15 mouse cellular contexts compared by ENCODE assay signal in genomic region chr6:93856783-93857182, GRCm38 (mm10).
DNase-seq lines count a peak whose midpoint lies in the region; ATAC-seq and TF ChIP-seq lines count a peak whose summit lies in the region.
"Had no signal": no experiment of that assay in that cellular context is flagged by ENCODE, and none has a peak within 500 bp of the region (broad histone marks: within the 10 kb centered on the region; RNA-seq: fewer than 3 reads in every experiment).

No protein-coding gene starts in this region.

- TF ChIP-seq EP300 in stomach, postnatal 0 days (optimal IDR thresholded peaks at IDR 0.05), result no peak

- H3K4me2 ChIP-seq in heart, embryonic 13.5 days, result no peak overlapping the region
- H3K4me2 ChIP-seq in embryonic facial prominence, embryonic 14.5 days (ENCODE audit: low read depth, low read length), result no peak overlapping the region
- no peak overlapping the region for H3K4me2 ChIP-seq in hindbrain, embryonic 11.5 days (replicated peaks; ENCODE audit: low read depth, low read length)
- H3K4me2 ChIP-seq in midbrain, embryonic 16.5 days (ENCODE audit: low read length), result no peak overlapping the region
- H3K4me2 ChIP-seq in stomach, postnatal 0 days (replicated peaks; ENCODE audit: low read depth), result no peak overlapping the region
- H3K4me2 ChIP-seq in intestine, embryonic 16.5 days (ENCODE audit: low read depth, low read length), result no peak overlapping the region

- WGBS in heart, embryonic 13.5 days, result 11% methylated on average over 1 of the region's 1 CpGs
- 27% methylated on average over 1 of the region's 1 CpGs for WGBS in embryonic facial prominence, embryonic 14.5 days
- WGBS in hindbrain, embryonic 11.5 days, result 22% methylated on average over 1 of the region's 1 CpGs
- WGBS in midbrain, embryonic 16.5 days, result 7% methylated on average over 1 of the region's 1 CpGs
- 28% methylated on average over 1 of the region's 1 CpGs for WGBS in stomach, postnatal 0 days
- WGBS in intestine, embryonic 16.5 days, result 28% methylated on average over 1 of the region's 1 CpGs

- no peak overlapping the region for H3K4me3 ChIP-seq in heart, embryonic 13.5 days
- no peak overlapping the region for H3K4me3 ChIP-seq in embryonic facial prominence, embryonic 14.5 days (ENCODE audit: low read depth, low read length)
- no peak overlapping the region for H3K4me3 ChIP-seq in hindbrain, embryonic 11.5 days (ENCODE audit: low read depth, low read length)
- H3K4me3 ChIP-seq in midbrain, embryonic 16.5 days (ENCODE audit: low read depth, low read length), result no peak overlapping the region
- H3K4me3 ChIP-seq in stomach, postnatal 0 days (ENCODE audit: low read depth, low read length), result no peak overlapping the region
- H3K4me3 ChIP-seq in intestine, embryonic 16.5 days (ENCODE audit: low read length), result no peak overlapping the region

- peaks cover 31% of the 10 kb centered on the region for H3K4me1 ChIP-seq in heart, embryonic 13.5 days
- peaks cover 8% of the 10 kb centered on the region; the same call in 1 of the 2 replicates for H3K4me1 ChIP-seq in embryonic facial prominence, embryonic 14.5 days (ENCODE audit: control insufficient read depth, insufficient read depth, low read length)
- H3K4me1 ChIP-seq in hindbrain, embryonic 11.5 days (replicated peaks; ENCODE audit: control insufficient read depth, insufficient read depth, low read length), result peaks cover 11% of the 10 kb centered on the region; the same call in 1 of the 2 replicates
- peaks cover 21% of the 10 kb centered on the region for H3K4me1 ChIP-seq in midbrain, embryonic 16.5 days (ENCODE audit: control insufficient read depth, insufficient read depth, low read length)
- H3K4me1 ChIP-seq in stomach, postnatal 0 days (replicated peaks; ENCODE audit: control insufficient read depth, insufficient read depth), result no peaks in the 10 kb centered on the region
- H3K4me1 ChIP-seq in intestine, embryonic 16.5 days (ENCODE audit: control insufficient read depth, insufficient read depth, low read length), result no peaks in the 10 kb centered on the region; the same call in 1 of the 2 replicates

- H3K27me3 ChIP-seq in heart, embryonic 13.5 days (replicated peaks), result no peaks in the 10 kb centered on the region
- no peaks in the 10 kb centered on the region for H3K27me3 ChIP-seq in embryonic facial prominence, embryonic 14.5 days (replicated peaks; ENCODE audit: control insufficient read depth, insufficient read depth, low read length)
- no peaks in the 10 kb centered on the region for H3K27me3 ChIP-seq in hindbrain, embryonic 11.5 days (ENCODE audit: control insufficient read depth, insufficient read depth, low read length)
- no peaks in the 10 kb centered on the region for H3K27me3 ChIP-seq in midbrain, embryonic 16.5 days (ENCODE audit: control insufficient read depth, insufficient read depth, low read depth, low read length)
- no peaks in the 10 kb centered on the region for H3K27me3 ChIP-seq in stomach, postnatal 0 days (ENCODE audit: control insufficient read depth, insufficient read depth, low read length)
- H3K27me3 ChIP-seq in intestine, embryonic 16.5 days (replicated peaks; ENCODE audit: control insufficient read depth, insufficient read depth, low read length), result no peaks in the 10 kb centered on the region

- no peaks in the 10 kb centered on the region for H3K36me3 ChIP-seq in heart, embryonic 13.5 days
- H3K36me3 ChIP-seq in embryonic facial prominence, embryonic 14.5 days (ENCODE audit: control insufficient read depth, insufficient read depth, low read length), result no peaks in the 10 kb centered on the region
- no peaks in the 10 kb centered on the region for H3K36me3 ChIP-seq in hindbrain, embryonic 11.5 days (ENCODE audit: control insufficient read depth, insufficient read depth, low read length)
- H3K36me3 ChIP-seq in midbrain, embryonic 16.5 days (ENCODE audit: control insufficient read depth, insufficient read depth, low read length), result no peaks in the 10 kb centered on the region
- no peaks in the 10 kb centered on the region for H3K36me3 ChIP-seq in stomach, postnatal 0 days (ENCODE audit: control insufficient read depth, insufficient read depth, low read length)
- no peaks in the 10 kb centered on the region for H3K36me3 ChIP-seq in intestine, embryonic 16.5 days (ENCODE audit: control insufficient read depth, insufficient read depth, low read length)
- H3K36me3 ChIP-seq: G1E had no signal

- 0 out of 2 replicates have a peak overlapping the region, but pooled peaks have one; percentile 8 for H3K9ac ChIP-seq in heart, embryonic 13.5 days
- H3K9ac ChIP-seq in embryonic facial prominence, embryonic 14.5 days (ENCODE audit: low read depth, low read length), result no peak overlapping the region
- H3K9ac ChIP-seq in hindbrain, embryonic 11.5 days (ENCODE audit: low read depth, low read length), result no peak overlapping the region
- no peak overlapping the region for H3K9ac ChIP-seq in midbrain, embryonic 16.5 days (ENCODE audit: low read depth, low read length)
- no peak overlapping the region for H3K9ac ChIP-seq in stomach, postnatal 0 days (ENCODE audit: low read length)
- H3K9ac ChIP-seq in intestine, embryonic 16.5 days (ENCODE audit: low read depth, low read length), result no peak overlapping the region
- H3K9ac ChIP-seq: liver, embryonic 14.5 days had no signal

- H3K27ac ChIP-seq in heart, embryonic 13.5 days (replicated peaks), result peak overlapping the region; percentile 62
- H3K27ac ChIP-seq in embryonic facial prominence, embryonic 14.5 days (replicated peaks; ENCODE audit: low read depth, low read length), result no peak overlapping the region
- peak overlapping the region; percentile 2; the same call in 1 of the 2 replicates for H3K27ac ChIP-seq in hindbrain, embryonic 11.5 days (ENCODE audit: low read depth, low read length)
- H3K27ac ChIP-seq in midbrain, embryonic 16.5 days (ENCODE audit: low read length), result peak overlapping the region; percentile 40; the same call in 1 of the 2 replicates
- H3K27ac ChIP-seq in stomach, postnatal 0 days (replicated peaks), result no peak overlapping the region
- no peak overlapping the region for H3K27ac ChIP-seq in intestine, embryonic 16.5 days (ENCODE audit: low read length)
- H3K27ac ChIP-seq: liver, embryonic 14.5 days had no signal

- no peaks in the 10 kb centered on the region for H3K9me3 ChIP-seq in heart, embryonic 13.5 days
- no peaks in the 10 kb centered on the region for H3K9me3 ChIP-seq in embryonic facial prominence, embryonic 14.5 days (ENCODE audit: control insufficient read depth, low read length)
- H3K9me3 ChIP-seq in hindbrain, embryonic 11.5 days (ENCODE audit: control insufficient read depth, low read length), result no peaks in the 10 kb centered on the region
- H3K9me3 ChIP-seq in midbrain, embryonic 16.5 days (replicated peaks; ENCODE audit: control insufficient read depth, low read length, poor library complexity, severe bottlenecking), result no peaks in the 10 kb centered on the region
- H3K9me3 ChIP-seq in stomach, postnatal 0 days (ENCODE audit: control insufficient read depth, low read length), result no peaks in the 10 kb centered on the region
- H3K9me3 ChIP-seq in intestine, embryonic 16.5 days (ENCODE audit: control insufficient read depth, low read length), result no peaks in the 10 kb centered on the region

- intact Hi-C loops in heart, postnatal 10 days (cut with DNase I), result no loop called here

- TF ChIP-seq CTCF in stomach, postnatal 0 days (IDR thresholded peaks at IDR 0.05; ENCODE audit: low read depth), result no peak

- no peak for DNase-seq in heart, postnatal 10 days
- no peak for DNase-seq in embryonic facial prominence, embryonic 14.5 days (ENCODE audit: low spot score)
- no peak for DNase-seq in hindbrain, embryonic 11.5 days (ENCODE audit: low spot score)
- no peak for DNase-seq in urinary bladder, adult 2 months (ENCODE audit: low spot score)
- DNase-seq in stomach, postnatal 0 days (ENCODE audit: low spot score), result no peak
- DNase-seq: adrenal gland, postnatal 25 days; kidney, postnatal 14 days; lung, postnatal 10 days; thymus, adult 18-20 months had no signal

- no peak for ATAC-seq in heart, embryonic 13.5 days (ENCODE audit: extremely low read depth, insufficient number of reproducible peaks, low FRiP score, low TSS enrichment)
- ATAC-seq in embryonic facial prominence, embryonic 14.5 days (ENCODE audit: low read depth), result peak; percentile 27; the same call in 1 of the 2 replicates
- no peak for ATAC-seq in hindbrain, embryonic 11.5 days (ENCODE audit: low FRiP score)
- peak; percentile 29; the same call in 1 of the 2 replicates for ATAC-seq in midbrain, embryonic 16.5 days
- ATAC-seq in stomach, postnatal 0 days (ENCODE audit: low FRiP score, low TSS enrichment), result no peak
- ATAC-seq in intestine, embryonic 16.5 days, result no peak
- ATAC-seq: inflammation-experienced regulatory T-cells, adult 6 months had no signal

Comparison
In these comparisons a context has a peak if more than half of its experiments do, and no peak if none do; other contexts are left out.
1. ATAC-seq: peak in embryonic facial prominence, embryonic 14.5 days (single experiment) and midbrain, embryonic 16.5 days (single experiment); none in heart, embryonic 13.5 days (single experiment), hindbrain, embryonic 11.5 days (single experiment), stomach, postnatal 0 days (single experiment) and intestine, embryonic 16.5 days (single experiment).
2. H3K27ac ChIP-seq: peak in heart, embryonic 13.5 days (single experiment), hindbrain, embryonic 11.5 days (single experiment) and midbrain, embryonic 16.5 days (single experiment); none in embryonic facial prominence, embryonic 14.5 days (single experiment), stomach, postnatal 0 days (single experiment) and intestine, embryonic 16.5 days (single experiment).